Mouse (Mus musculus): ENCODE results near the gene Wdr77. TPM values are rescaled to one million over a fixed set of nuclear protein-coding genes. Genes with fewer than 3 reads are reported as not detected.

The Wdr77 gene
- polyA plus RNA-seq, 1 experiment from 2014 or later, result 133 TPM

DNA sequence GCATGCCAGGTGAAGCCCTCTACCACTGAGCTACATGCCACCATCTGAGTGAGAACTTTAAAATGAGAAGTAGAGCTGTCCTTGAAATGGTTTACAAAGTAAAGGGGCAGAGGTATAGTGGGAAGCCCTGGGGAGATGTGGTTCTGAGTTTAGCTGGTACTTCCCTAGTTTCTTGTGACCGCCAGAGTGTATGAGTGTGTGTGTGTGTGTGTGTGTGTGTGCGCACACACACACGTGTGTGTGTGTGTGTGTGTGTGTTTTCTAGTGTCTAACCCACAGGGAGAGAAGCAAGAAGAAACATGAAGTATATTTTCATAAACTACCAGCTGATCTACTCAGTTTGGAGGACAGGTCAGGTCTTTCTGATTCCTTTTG, 31.0 kb upstream of the Wdr77 start:
- 94% methylated on average over 3 of the region's 3 CpGs for WGBS

GRCm38 (mm10) chr3:105928781-105929180, 30.4 kb upstream of the Wdr77 start:
- Histone ChIP-seq H3K9me3 (no peaks in the 10 kb centered on the region), H3K4me1 (replicated peaks) (no peaks in the 10 kb centered on the region), H3K27me3 (ENCODE audit: insufficient read depth, poor library complexity, severe bottlenecking) (no peaks in the 10 kb centered on the region), H3K36me3 (no peaks in the 10 kb centered on the region), H3K27ac (no peak overlapping the region), H3K4me3 (no peak overlapping the region)
- WGBS, result 90% methylated on average over 6 of the region's 6 CpGs
- no peak for DNase-seq (ENCODE audit: low spot score)

More for the DNA sequence above, 31.0 kb upstream of the Wdr77 start:
- no peak for DNase-seq (ENCODE audit: low spot score)
- H3K27ac ChIP-seq, result no peak overlapping the region
- H3K27me3 ChIP-seq (ENCODE audit: insufficient read depth, poor library complexity, severe bottlenecking), result no peaks in the 10 kb centered on the region
- H3K36me3 ChIP-seq, result no peaks in the 10 kb centered on the region
- H3K4me1 ChIP-seq (replicated peaks), result no peaks in the 10 kb centered on the region
- no peak overlapping the region for H3K4me3 ChIP-seq
- no peaks in the 10 kb centered on the region for H3K9me3 ChIP-seq

DNA sequence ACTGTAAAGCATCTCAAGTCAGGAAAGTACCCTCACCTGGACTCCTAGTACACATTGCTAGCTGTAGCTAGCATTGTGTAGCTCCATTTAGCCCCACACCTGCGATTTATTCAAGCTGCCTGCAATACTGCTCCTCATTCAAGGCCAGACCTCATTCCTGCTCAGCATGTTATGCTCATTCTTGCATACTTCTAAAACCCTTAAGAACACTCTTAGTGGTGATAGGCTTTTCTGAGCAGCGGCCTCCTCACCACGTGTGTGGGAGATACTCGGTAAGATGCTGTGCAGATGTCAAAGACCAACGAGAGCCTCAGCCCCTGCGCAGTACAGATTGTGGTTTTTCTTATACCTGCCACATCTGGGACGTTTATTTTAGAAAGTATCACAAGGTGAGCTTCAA, 29.3 kb upstream of the Wdr77 start:
- no peaks in the 10 kb centered on the region for H3K4me1 ChIP-seq (replicated peaks)
- 86% methylated on average over 7 of the region's 7 CpGs for WGBS
- H3K9me3 ChIP-seq, result no peaks in the 10 kb centered on the region
- H3K27me3 ChIP-seq (ENCODE audit: insufficient read depth, poor library complexity, severe bottlenecking), result no peaks in the 10 kb centered on the region
- H3K36me3 ChIP-seq, result no peaks in the 10 kb centered on the region
- no peak overlapping the region for H3K4me3 ChIP-seq
- no peak for DNase-seq (ENCODE audit: low spot score)
- no peak overlapping the region for H3K27ac ChIP-seq

DNA sequence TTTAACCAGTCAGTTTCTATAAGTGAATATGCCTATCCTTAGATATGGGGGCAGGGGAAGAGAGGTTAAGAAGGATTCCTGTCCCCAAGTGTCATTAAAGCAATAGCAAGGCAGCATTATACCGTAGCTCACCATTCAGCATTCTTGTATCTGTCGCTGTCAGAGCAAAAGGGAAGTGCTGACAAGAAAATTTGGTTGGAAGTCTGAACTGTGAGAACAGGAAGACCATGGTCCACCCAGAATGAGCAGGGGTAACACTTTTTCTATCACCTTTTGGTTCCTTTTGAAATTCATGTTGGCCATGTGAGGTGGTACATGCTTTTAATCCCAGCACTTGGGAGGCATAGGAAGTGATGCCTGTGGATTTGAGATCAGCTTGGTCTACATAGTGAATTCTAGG, 28.1 kb upstream of the Wdr77 start:
- DNase-seq (ENCODE audit: low spot score), result no peak
- no peak overlapping the region for H3K27ac ChIP-seq
- WGBS, result 96% methylated on average over 2 of the region's 2 CpGs
- no peaks in the 10 kb centered on the region for H3K36me3 ChIP-seq
- H3K9me3 ChIP-seq, result no peaks in the 10 kb centered on the region
- no peak overlapping the region for H3K4me3 ChIP-seq
- H3K27me3 ChIP-seq (ENCODE audit: insufficient read depth, poor library complexity, severe bottlenecking), result no peaks in the 10 kb centered on the region
- H3K4me1 ChIP-seq (replicated peaks), result no peaks in the 10 kb centered on the region

DNA sequence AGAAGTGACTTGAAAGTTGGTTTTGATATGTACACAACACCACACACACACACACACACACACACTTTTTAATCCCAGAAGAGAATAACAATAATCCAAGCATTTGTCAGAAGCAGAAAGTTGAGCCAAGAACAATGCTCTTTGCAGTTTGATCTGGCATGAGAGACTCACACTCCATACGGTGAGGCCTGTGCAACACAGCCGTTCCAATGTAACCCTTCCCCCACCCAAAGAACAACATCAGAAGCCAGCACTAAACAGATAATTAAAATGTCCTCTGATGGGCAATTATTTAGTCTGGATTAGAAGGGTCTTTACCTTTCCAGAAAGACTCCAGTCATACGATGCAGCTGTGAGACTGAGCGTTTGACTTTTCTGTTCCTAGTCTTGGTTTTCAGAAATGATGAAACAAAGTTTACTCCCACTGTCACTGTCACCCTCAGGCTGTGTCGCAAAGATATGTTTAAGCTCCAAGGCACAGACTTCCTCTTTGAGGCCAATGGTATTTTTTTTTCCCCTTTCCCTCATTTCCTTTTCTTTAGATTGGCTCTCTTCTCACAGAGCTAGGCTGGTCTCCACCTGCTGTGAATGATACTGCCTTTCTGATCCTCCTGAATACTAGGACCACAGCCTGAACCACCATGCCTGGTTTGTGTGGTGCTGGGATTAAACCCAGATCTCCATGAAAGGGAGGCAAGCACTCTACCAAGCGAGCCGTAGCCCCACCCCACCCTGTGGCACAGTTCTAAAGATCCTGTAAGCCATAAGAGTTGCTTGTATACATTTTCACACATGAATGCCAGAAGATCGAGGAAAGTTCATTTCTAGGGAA, 26.7 kb upstream of the Wdr77 start, which contains the start of gene I830077J02Rik:
I830077J02Rik (minus strand) TSS at position 425 of the 832 bp plus-strand sequence.
- Histone ChIP-seq H3K9me3 (no peaks in the 10 kb centered on the region), H3K4me3 (no peak within 1 kb of the TSS), H3K4me1 (replicated peaks) (no peaks in the 10 kb centered on the region), H3K36me3 (peaks cover 10% of the 10 kb centered on the region), H3K27me3 (ENCODE audit: insufficient read depth, poor library complexity, severe bottlenecking) (no peaks in the 10 kb centered on the region), H3K27ac (no peak within 1 kb of the TSS)
- DNase-seq (ENCODE audit: low spot score), result no peak
- 89% methylated on average over 8 of the region's 8 CpGs for WGBS

GRCm38 (mm10) chr3:105933926-105934325, 25.2 kb upstream of the Wdr77 start:
- peaks cover 20% of the 10 kb centered on the region for H3K36me3 ChIP-seq
- no peaks in the 10 kb centered on the region for H3K4me1 ChIP-seq (replicated peaks)
- no peaks in the 10 kb centered on the region for H3K27me3 ChIP-seq (ENCODE audit: insufficient read depth, poor library complexity, severe bottlenecking)
- no peak overlapping the region for H3K4me3 ChIP-seq
- no peak overlapping the region for H3K27ac ChIP-seq
- DNase-seq (ENCODE audit: low spot score), result no peak
- 94% methylated on average over 6 of the region's 6 CpGs for WGBS
- H3K9me3 ChIP-seq, result no peaks in the 10 kb centered on the region

- no peak overlapping the region for H3K4me3 ChIP-seq
- H3K9me3 ChIP-seq, result no peaks in the 10 kb centered on the region
- no peak overlapping the region for H3K27ac ChIP-seq
- WGBS, result 93% methylated on average over 5 of the region's 5 CpGs
- H3K27me3 ChIP-seq (ENCODE audit: insufficient read depth, poor library complexity, severe bottlenecking), result no peaks in the 10 kb centered on the region
- peaks cover 25% of the 10 kb centered on the region for H3K36me3 ChIP-seq
- DNase-seq (ENCODE audit: low spot score), result no peak
- no peaks in the 10 kb centered on the region for H3K4me1 ChIP-seq (replicated peaks)
Measured at GRCm38 (mm10) chr3:105935033-105935432, 24.1 kb upstream of the Wdr77 start.

DNA sequence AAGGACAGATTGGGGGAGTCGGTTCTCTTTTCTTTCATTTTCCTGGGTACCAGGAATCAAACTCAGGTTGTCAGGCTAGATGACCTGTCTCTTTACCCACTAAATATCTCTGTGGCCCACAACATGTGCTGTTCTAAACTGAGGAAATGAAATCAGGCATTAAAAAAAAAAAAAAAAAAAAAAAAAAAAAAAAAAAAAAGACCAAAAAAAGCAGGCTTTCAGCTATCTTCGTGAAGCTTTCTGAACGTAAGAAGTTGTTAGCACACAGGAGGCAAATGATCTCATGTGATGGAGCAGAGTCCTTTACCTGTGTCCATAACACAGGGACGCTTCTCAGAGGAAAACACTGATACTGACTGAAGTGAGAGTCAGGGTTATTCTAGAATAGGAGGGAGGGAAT, 23.1 kb upstream of the Wdr77 start:
- DNase-seq (ENCODE audit: low spot score), result no peak
- Histone ChIP-seq H3K27ac (no peak overlapping the region), H3K27me3 (ENCODE audit: insufficient read depth, poor library complexity, severe bottlenecking) (no peaks in the 10 kb centered on the region), H3K36me3 (peaks cover 35% of the 10 kb centered on the region), H3K9me3 (no peaks in the 10 kb centered on the region), H3K4me3 (no peak overlapping the region), H3K4me1 (replicated peaks) (no peaks in the 10 kb centered on the region)
- 93% methylated on average over 4 of the region's 4 CpGs for WGBS

DNA sequence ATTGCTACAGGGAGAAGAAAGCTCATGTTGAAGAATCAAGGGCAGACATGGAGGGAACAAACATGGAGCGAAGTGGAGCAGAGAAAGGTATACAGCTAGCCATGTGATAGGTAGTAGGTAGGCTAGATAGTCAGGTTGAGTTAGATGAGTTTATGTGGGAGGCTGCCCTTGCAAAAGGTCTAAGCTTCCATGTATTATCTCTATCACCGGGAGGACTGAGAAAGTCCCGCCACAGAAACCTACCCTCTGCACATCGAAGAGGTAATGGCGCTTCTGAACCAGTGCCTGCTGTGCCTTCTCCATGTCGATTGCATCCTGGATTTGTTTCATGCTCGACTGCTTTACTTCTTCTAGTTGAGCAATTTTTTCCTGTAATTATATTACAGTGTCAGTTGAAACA, 7.8 kb upstream of the Wdr77 start:
- H3K36me3 ChIP-seq, result peaks cover 100% of the 10 kb centered on the region
- DNase-seq (ENCODE audit: low spot score), result no peak
- 93% methylated on average over 7 of the region's 7 CpGs for WGBS

GRCm38 (mm10) chr3:105957235-105957634, 1.9 kb upstream of the Wdr77 start:
- WGBS, result 99% methylated on average over 1 of the region's 1 CpGs
- Histone ChIP-seq H3K4me3 (no peak overlapping the region), H3K27me3 (ENCODE audit: insufficient read depth, poor library complexity, severe bottlenecking) (no peaks in the 10 kb centered on the region), H3K36me3 (peaks cover 66% of the 10 kb centered on the region), H3K9me3 (no peaks in the 10 kb centered on the region), H3K27ac (no peak overlapping the region), H3K4me1 (replicated peaks) (peaks cover 24% of the 10 kb centered on the region)
- no peak for DNase-seq (ENCODE audit: low spot score)

More for the DNA sequence above, 7.8 kb upstream of the Wdr77 start:
- H3K4me1 ChIP-seq (replicated peaks), result no peaks in the 10 kb centered on the region
- H3K27me3 ChIP-seq (ENCODE audit: insufficient read depth, poor library complexity, severe bottlenecking), result no peaks in the 10 kb centered on the region
- H3K9me3 ChIP-seq, result no peaks in the 10 kb centered on the region
- no peak overlapping the region for H3K4me3 ChIP-seq
- H3K27ac ChIP-seq, result no peak overlapping the region

- WGBS, result 52% methylated on average over 5 of the region's 5 CpGs
- H3K9me3 ChIP-seq, result no peaks in the 10 kb centered on the region
- peak overlapping the region; percentile 94 for H3K4me3 ChIP-seq
- no peaks in the 10 kb centered on the region for H3K27me3 ChIP-seq (ENCODE audit: insufficient read depth, poor library complexity, severe bottlenecking)
- DNase-seq (ENCODE audit: low spot score), result no peak
- peak overlapping the region; percentile 96 for H3K27ac ChIP-seq
- H3K36me3 ChIP-seq, result peaks cover 66% of the 10 kb centered on the region
- H3K4me1 ChIP-seq (replicated peaks), result peaks cover 24% of the 10 kb centered on the region
Measured at GRCm38 (mm10) chr3:105958204-105958603, 965 bp upstream of the Wdr77 start.

DNA sequence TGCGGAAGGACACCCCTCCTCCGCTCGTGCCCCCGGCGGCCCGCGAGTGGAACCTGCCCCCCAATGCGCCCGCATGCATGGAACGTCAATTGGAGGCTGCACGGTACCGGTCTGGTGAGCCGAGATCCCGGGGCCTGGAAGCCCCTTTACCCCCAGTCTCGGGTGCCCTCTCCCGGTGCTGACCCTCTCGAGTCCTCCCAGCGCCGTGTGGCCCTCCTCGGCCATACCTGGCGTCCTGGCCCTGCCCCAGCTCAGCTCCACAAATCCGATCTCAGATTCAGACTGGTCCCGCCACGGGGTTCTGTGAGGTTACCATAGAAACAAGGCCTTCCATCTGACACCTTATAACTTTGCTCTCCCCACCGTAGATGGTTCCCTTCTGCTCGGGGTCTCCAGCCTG, 416 bp downstream of the Wdr77 start:
- peaks cover 24% of the 10 kb centered on the region for H3K4me1 ChIP-seq (replicated peaks)
- H3K9me3 ChIP-seq, result no peaks in the 10 kb centered on the region
- no peak for DNase-seq (ENCODE audit: low spot score)
- peak overlapping the region; percentile 92 for H3K27ac ChIP-seq
- WGBS, result under 1% methylated on average over 26 of the region's 26 CpGs
- peaks cover 66% of the 10 kb centered on the region for H3K36me3 ChIP-seq
- peak overlapping the region; percentile 94 for H3K4me3 ChIP-seq
- no peaks in the 10 kb centered on the region for H3K27me3 ChIP-seq (ENCODE audit: insufficient read depth, poor library complexity, severe bottlenecking)

DNA sequence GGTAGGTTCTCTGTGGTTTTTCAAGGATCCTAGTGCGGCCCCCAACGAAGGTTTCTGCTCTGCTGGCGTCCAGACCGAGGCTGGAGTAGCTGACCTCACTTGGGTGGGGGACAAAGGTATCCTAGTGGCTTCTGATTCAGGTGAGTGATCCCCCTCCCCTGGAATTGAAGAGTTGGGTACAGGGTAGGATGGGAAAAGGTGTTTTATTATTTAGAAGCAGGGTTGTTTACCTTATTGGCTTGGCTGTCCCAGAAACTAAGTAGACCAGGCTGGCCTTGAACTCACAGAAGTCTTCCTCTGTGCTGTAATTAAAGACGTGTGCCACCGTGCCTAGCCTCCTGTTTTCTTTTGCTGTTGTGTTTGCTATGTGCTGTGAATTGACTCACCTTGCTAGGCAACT, 830 bp downstream of the Wdr77 start, which contains the start of gene Atp5f1:
Atp5f1 (minus strand) TSS at position 101 of the 400 bp plus-strand sequence.
- H3K27ac ChIP-seq, result peak within 1 kb of the TSS; percentile 96
- 4% methylated on average over 6 of the region's 6 CpGs for WGBS
- H3K4me1 ChIP-seq (replicated peaks), result peaks cover 24% of the 10 kb centered on the region
- H3K36me3 ChIP-seq, result peaks cover 66% of the 10 kb centered on the region
- no peaks in the 10 kb centered on the region for H3K27me3 ChIP-seq (ENCODE audit: insufficient read depth, poor library complexity, severe bottlenecking)
- peak within 1 kb of the TSS; percentile 94 for H3K4me3 ChIP-seq
- DNase-seq (ENCODE audit: low spot score), result no peak
- H3K9me3 ChIP-seq, result no peaks in the 10 kb centered on the region

Data from hindbrain, embryonic 10.5 days (tissue).